Mouse (Mus musculus) spleen, adult 2 months (tissue): ENCODE measurements around the gene Dnah8. TPM values are rescaled to one million over a fixed set of nuclear protein-coding genes. Genes with fewer than 3 reads are reported as not detected.

Experiments
- DNase-seq, 2 experiments: peaks; one replicate each; pipeline versions ENCODE4 v3.0.0 to v3.0.0-alpha.2; 2012 to 2021; ENCODE audit warnings: low spot score in 2 of 2, low read depth in 1 of 2
- H3K27ac ChIP-seq: fragments of 200-500 bp; 2 replicates; pipeline ENCODE4 v1.5.1; 2012; ENCODE audit warnings: low read length, inconsistent platforms; ENCODE audit not compliant: insufficient read depth
- H3K27me3 ChIP-seq: fragments of 200-500 bp; 2 replicates; pipeline ENCODE4 v1.6.1; 2012; ENCODE audit warnings: mild to moderate bottlenecking, moderate library complexity, low read length, inconsistent platforms; ENCODE audit not compliant: control insufficient read depth, insufficient read depth
- H3K36me3 ChIP-seq: fragments of 200-500 bp; 2 replicates; pipeline ENCODE4 v1.6.1; 2012; ENCODE audit warnings: mild to moderate bottlenecking, low read length, inconsistent platforms; ENCODE audit not compliant: control insufficient read depth, insufficient read depth
- H3K4me1 ChIP-seq: fragments of 200-500 bp; 2 replicates; pipeline ENCODE4 v1.6.1; 2011; ENCODE audit warnings: inconsistent platforms; ENCODE audit not compliant: control insufficient read depth, insufficient read depth, insufficient read length
- H3K4me3 ChIP-seq: fragments of 200-500 bp; 2 replicates; pipeline ENCODE4 v1.5.1; 2011; ENCODE audit warnings: mild to moderate bottlenecking, inconsistent platforms; ENCODE audit not compliant: insufficient read depth, insufficient read length; ENCODE audit errors: extremely low read depth
- CTCF ChIP-seq: fragments of 200-500 bp; IDR thresholded peaks from 2 replicates; pipeline ENCODE4 v1.5.1; 2011; ENCODE audit warnings: mild to moderate bottlenecking, inconsistent platforms; ENCODE audit not compliant: insufficient read depth, insufficient read length, insufficient replicate concordance; ENCODE audit errors: extremely low read depth
- POLR2A ChIP-seq: fragments of 200-500 bp; IDR thresholded peaks from 2 replicates; pipeline ENCODE4 v1.6.1; 2011; ENCODE audit warnings: low read depth, low read length, inconsistent platforms
- WGBS: fragments of 180-500 bp; shearing (Covaris S2); methylation state at CpG from one replicate; pipeline ENCODE4 v1.1.7; 2018; 5-methylcytosine and 5-hydroxymethylcytosine counted together
- polyA plus RNA-seq: library from polyadenylated mRNA; depleted of rRNA; stranded (reverse); fragments of >200 nt; gene quantifications from 2 replicates; pipeline ENCODE4 v1.2.3, GENCODE M21; 2012

The Dnah8 gene
- polyA plus RNA-seq, 1 experiment, result 10.2 TPM

DNA sequence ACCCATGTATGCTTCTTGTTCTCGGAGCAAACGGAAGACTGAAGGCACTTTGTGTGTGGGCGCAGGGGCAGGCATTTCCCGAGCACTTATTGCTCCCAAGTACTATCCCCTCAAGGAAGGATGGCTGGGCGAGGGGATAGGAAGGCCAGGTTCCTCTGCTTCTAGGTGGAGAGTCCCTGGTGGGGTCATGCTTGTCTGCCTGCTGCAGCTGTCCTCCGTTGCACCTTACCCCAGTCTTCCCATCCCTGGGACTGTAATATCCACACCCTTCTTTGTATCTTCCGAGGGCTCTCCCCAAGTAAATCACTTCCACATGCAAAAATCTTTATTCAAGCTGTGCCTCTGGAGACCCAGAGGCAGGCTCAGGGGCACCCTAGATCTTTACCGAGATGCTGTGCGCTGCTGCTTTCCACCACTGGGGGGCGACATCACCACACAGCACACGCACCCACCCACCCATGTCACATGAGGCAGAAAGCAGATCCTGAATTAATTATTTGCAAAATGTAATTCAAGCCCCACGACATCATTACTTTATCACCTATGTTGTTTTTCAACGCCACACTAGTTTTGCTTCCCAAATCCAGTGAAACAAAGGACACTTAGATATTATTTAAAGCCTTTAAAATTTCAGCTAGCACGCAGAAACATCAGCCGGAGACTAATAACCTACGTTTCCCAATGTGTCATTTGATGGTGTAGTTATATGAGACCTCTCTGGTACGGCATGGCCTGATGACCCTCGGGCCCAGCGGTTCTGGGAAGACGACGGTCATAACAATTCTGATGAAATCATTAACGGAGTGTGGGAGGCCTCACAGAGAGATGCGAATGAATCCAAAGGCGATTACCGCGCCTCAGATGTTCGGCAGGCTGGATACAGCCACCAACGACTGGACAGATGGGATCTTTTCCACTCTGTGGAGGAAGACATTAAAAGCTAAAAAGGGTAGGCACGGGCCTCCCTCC is 122.2 kb downstream of the Dnah8 start:
- TF ChIP-seq POLR2A, result no peak
- TF ChIP-seq CTCF, result peak; percentile 90
- peak; percentile 4 to 30 for DNase-seq

DNA sequence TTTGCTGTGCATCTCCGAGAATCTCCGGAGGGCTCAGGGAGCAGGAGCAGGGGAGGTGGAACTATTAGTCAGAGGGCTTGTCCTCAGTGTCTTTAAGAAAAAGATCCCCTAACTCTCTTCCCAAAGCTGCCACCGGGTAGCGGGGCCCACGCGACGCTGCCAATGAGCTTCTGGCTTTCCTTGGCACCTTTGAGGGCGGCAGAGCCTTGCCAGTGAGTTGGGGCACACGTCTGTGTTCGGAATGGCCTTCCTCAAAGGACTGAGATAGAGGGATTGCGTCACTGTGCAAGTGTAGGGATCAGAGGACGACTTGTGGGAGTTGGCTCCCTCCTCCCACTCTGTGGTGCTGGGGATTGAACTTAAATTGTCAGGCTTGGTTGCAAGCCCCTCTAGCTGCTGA is 125.2 kb downstream of the Dnah8 start:
- Histone ChIP-seq H3K27ac (no peak overlapping the region), H3K27me3 (no peaks in the 10 kb centered on the region), H3K4me1 (no peaks in the 10 kb centered on the region), H3K36me3 (peaks cover 3% of the 10 kb centered on the region; the same call in 1 of the 2 replicates), H3K4me3 (no peak overlapping the region)
- DNase-seq, result no peak
- no peak for TF ChIP-seq POLR2A
- TF ChIP-seq CTCF, result no peak
- WGBS, result 92% methylated on average over 12 of the region's 12 CpGs

More for the DNA sequence above, 122.2 kb downstream of the Dnah8 start:
- Histone ChIP-seq H3K36me3 (peaks cover 3% of the 10 kb centered on the region; the same call in 1 of the 2 replicates), H3K4me1 (no peaks in the 10 kb centered on the region), H3K27me3 (no peaks in the 10 kb centered on the region), H3K4me3 (no peak overlapping the region), H3K27ac (no peak overlapping the region)
- WGBS, result 73% methylated on average over 29 of the region's 29 CpGs

DNA sequence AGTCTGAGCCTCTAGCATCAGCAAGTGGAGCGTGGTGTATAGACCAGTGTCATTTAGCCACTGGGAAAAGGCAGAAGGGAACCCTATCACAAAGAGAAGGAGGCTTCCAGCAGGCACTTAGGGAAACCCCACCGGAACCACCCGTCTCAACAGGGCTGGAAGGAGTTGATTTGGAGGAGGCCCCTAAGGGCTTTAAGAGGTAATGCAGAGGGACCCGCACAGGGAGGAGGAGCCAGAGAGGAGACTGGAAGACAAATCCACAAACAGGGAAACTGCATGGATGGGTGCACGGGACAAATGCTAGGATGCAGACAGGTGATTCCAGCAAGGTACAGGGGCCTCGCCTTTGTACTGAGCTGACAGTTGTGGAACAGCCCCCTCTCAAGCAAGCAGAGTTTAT is 126.1 kb downstream of the Dnah8 start:
- TF ChIP-seq POLR2A, result no peak
- no peak for TF ChIP-seq CTCF
- peaks cover 3% of the 10 kb centered on the region; the same call in 1 of the 2 replicates for H3K36me3 ChIP-seq
- H3K27me3 ChIP-seq, result no peaks in the 10 kb centered on the region
- WGBS, result 78% methylated on average over 6 of the region's 6 CpGs
- no peak overlapping the region for H3K27ac ChIP-seq
- DNase-seq, result no peak
- no peaks in the 10 kb centered on the region for H3K4me1 ChIP-seq
- H3K4me3 ChIP-seq, result no peak overlapping the region

DNA sequence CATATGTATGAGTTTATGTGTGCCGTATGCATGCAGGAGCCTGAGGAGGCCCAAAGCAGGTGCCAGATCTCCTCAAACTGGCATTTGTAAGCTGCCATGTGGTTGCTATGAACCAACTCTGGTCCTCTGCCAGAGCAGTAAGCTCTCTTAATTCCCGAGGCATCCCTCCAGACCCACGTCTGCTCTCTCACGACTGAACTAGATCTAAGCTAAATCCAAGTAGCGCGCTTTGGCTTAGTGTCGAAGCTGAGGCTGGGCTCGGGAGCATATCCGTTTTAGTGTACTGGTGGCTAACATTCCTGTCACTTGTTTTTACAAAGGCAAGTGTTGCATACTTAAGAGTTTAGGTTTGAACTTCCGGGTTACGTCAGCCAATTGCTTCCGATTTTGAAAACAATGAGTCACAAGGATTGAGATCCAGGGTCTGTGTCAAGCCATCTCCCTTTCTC is 128.2 kb downstream of the Dnah8 start:
- no peak overlapping the region for H3K4me3 ChIP-seq
- H3K4me1 ChIP-seq, result no peaks in the 10 kb centered on the region
- no peak overlapping the region for H3K27ac ChIP-seq
- H3K27me3 ChIP-seq, result no peaks in the 10 kb centered on the region
- DNase-seq, result no peak
- TF ChIP-seq CTCF, result no peak
- no peak for TF ChIP-seq POLR2A
- H3K36me3 ChIP-seq, result peaks cover 3% of the 10 kb centered on the region; the same call in 1 of the 2 replicates
- WGBS, result 92% methylated on average over 12 of the region's 12 CpGs

DNA sequence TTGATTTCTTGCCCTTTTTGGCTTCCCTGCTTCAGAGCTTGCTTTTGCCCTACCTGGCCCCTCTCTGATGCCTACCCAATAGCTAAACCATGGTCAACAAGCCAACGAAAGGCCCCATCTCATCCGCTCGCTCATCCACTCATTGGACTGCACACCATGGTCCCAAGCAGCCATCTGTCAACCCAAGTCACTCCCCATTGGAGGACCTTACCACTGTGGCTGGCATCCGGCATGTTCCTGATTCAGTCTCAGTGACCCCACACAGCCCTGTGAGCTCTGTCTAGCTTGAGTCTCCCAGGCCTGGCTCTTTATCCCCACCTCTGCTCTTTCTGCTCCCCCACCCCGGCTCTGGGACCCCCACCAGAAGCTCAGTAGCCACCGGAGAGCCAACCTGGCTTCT is 129.0 kb downstream of the Dnah8 start:
- WGBS, result 88% methylated on average over 6 of the region's 6 CpGs
- Histone ChIP-seq H3K36me3 (peaks cover 3% of the 10 kb centered on the region; the same call in 1 of the 2 replicates), H3K27me3 (no peaks in the 10 kb centered on the region), H3K27ac (no peak overlapping the region), H3K4me1 (no peaks in the 10 kb centered on the region), H3K4me3 (no peak overlapping the region)
- TF ChIP-seq CTCF, result no peak
- TF ChIP-seq POLR2A, result no peak
- no peak for DNase-seq

DNA sequence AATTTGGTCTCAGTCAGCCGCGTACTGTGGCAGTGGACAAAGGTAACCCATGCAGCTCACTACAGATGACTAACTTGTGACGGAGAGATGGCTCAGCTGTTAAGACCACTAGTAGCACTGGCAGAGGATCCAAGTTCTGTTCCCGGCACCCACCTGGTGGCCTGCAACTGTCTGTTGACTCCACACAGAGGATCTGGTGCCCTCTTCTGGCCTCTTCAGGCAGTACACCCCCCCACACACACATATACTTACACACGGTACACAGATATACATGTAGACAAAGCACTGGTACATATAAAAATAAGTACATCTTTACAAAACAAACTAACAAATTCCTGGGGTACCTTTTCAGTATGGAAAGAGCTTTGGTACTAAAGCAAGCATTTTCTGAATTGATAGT is 132.6 kb downstream of the Dnah8 start:
- H3K36me3 ChIP-seq, result no peaks in the 10 kb centered on the region
- H3K4me3 ChIP-seq, result no peak overlapping the region
- no peak overlapping the region for H3K27ac ChIP-seq
- no peak for TF ChIP-seq POLR2A
- H3K4me1 ChIP-seq, result no peaks in the 10 kb centered on the region
- 97% methylated on average over 5 of the region's 5 CpGs for WGBS
- DNase-seq, result no peak
- no peaks in the 10 kb centered on the region for H3K27me3 ChIP-seq

DNA sequence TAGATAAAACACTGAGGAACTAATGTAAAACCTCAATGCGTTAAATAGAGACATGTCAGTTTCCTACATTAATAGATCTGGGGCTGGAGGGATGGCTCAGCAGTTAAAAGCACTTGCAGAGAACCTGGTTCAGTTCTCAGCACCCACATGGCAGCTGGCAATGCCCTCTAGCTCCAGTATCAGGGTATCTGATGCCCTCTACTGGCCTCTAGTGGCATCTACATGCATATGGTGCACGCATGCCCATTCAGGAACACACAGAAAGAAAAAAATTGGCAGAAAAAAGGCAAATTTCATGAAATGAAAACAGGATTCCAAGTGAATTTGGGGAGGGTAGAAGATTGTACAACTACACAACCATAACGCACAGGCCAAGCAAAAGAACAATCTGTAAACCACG is 136.2 kb downstream of the Dnah8 start:
- no peak for TF ChIP-seq CTCF
- no peak overlapping the region for H3K27ac ChIP-seq
- H3K27me3 ChIP-seq, result no peaks in the 10 kb centered on the region
- H3K4me3 ChIP-seq, result no peak overlapping the region
- no peak for DNase-seq
- H3K4me1 ChIP-seq, result no peaks in the 10 kb centered on the region
- no peaks in the 10 kb centered on the region for H3K36me3 ChIP-seq
- WGBS, result 93% methylated on average over 4 of the region's 4 CpGs
